8 mouse cellular contexts compared by ENCODE assay signal in genomic region chr1:153501644-153502321, GRCm38 (mm10). TPM values are rescaled to one million over a fixed set of nuclear protein-coding genes. Genes with fewer than 3 reads are reported as not detected.
DNase-seq lines count a peak whose midpoint lies in the region; ATAC-seq lines count a peak whose summit lies in the region.

No protein-coding gene starts in this region.

- WGBS in limb, embryonic 12.5 days, result 41% methylated on average over 5 of the region's 5 CpGs

- H3K9me3 ChIP-seq in limb, embryonic 12.5 days, result no peaks in the 10 kb centered on the region

- H3K4me1 ChIP-seq in limb, embryonic 12.5 days (replicated peaks), result no peaks in the 10 kb centered on the region

- H3K27ac ChIP-seq in limb, embryonic 12.5 days, result no peak overlapping the region

- H3K27me3 ChIP-seq in limb, embryonic 12.5 days, result no peaks in the 10 kb centered on the region

- DNase-seq in adrenal gland, postnatal 36 days, result peak; percentile 33 to 35
- DNase-seq in adrenal gland, adult 18-20 months (ENCODE audit: low spot score in 2 of 2), result no peak
- DNase-seq in A20 (ENCODE audit: low read depth, low spot score), result peak; percentile 33
- no peak for DNase-seq in cerebellum, postnatal 14 days
- DNase-seq in urinary bladder, postnatal 14 days (ENCODE audit: low spot score), result no peak
- no peak for DNase-seq in layer of hippocampus, adult 11-12 months (ENCODE audit: low spot score)

- H3K4me2 ChIP-seq in limb, embryonic 12.5 days, result no peak overlapping the region

- H3K36me3 ChIP-seq in limb, embryonic 12.5 days, result no peaks in the 10 kb centered on the region

- H3K9ac ChIP-seq in limb, embryonic 12.5 days (replicated peaks), result no peak overlapping the region

- no peak overlapping the region for H3K4me3 ChIP-seq in limb, embryonic 12.5 days (replicated peaks)

- peak; percentile 80 for ATAC-seq in granulocyte monocyte progenitor cell, adult 5-6 weeks (replicated peaks; ENCODE audit: poor library complexity, severe bottlenecking)
- peak; percentile 42; the same call in 1 of the 2 replicates for ATAC-seq in limb, embryonic 12.5 days (ENCODE audit: insufficient number of reproducible peaks, insufficient read depth, low FRiP score, low TSS enrichment, low read depth)

RNA-seq across cellular contexts. Expression of gene Dhx9, which starts 14.3 kb away (rescaled TPM):
- total RNA-seq in adrenal gland, postnatal 36 days (2021), result 100 to 1,000 TPM; 117 to 119 TPM
- total RNA-seq in adrenal gland, adult 18-20 months (2021), result 100 to 1,000 TPM in 1 of 2 experiments, 10 to 100 TPM in 1; 90.3 to 110 TPM
- total RNA-seq in granulocyte monocyte progenitor cell, adult 5-6 weeks (2014; fragmentation: Nextera tagmentation), result 176 and 196 TPM in 2 replicates
- total RNA-seq in granulocyte monocyte progenitor cell, adult 5-6 weeks (2017), result 132 and 142 TPM in 2 replicates
- 49.6 and 57.0 TPM in 2 replicates for polyA plus RNA-seq in limb, embryonic 12.5 days (2016; fragmentation: Nextera tagmentation; extraction: Ambion mirVana)

RNA-seq across cellular contexts. Expression of gene Npl, which starts 48.1 kb away (rescaled TPM):
- total RNA-seq in adrenal gland, postnatal 36 days (2021), result 1 to 10 TPM; 4.2 to 7.6 TPM
- 1 to 10 TPM; 4.2 to 5.0 TPM for total RNA-seq in adrenal gland, adult 18-20 months (2021)
- total RNA-seq in granulocyte monocyte progenitor cell, adult 5-6 weeks (2014; fragmentation: Nextera tagmentation), result 20.9 and 29.3 TPM in 2 replicates
- 13.4 and 19.9 TPM in 2 replicates for total RNA-seq in granulocyte monocyte progenitor cell, adult 5-6 weeks (2017)
- polyA plus RNA-seq in limb, embryonic 12.5 days (2016; fragmentation: Nextera tagmentation; extraction: Ambion mirVana), result 5.3 and 6.1 TPM in 2 replicates

Comparison
In these comparisons a context has a peak if more than half of its experiments do, and no peak if none do; other contexts are left out.
1. DNase-seq: peak in adrenal gland, postnatal 36 days (2 of 2) and A20 (single experiment); none in adrenal gland, adult 18-20 months (0 of 2), cerebellum, postnatal 14 days (0 of 2), urinary bladder, postnatal 14 days (single experiment) and layer of hippocampus, adult 11-12 months (single experiment).